Mouse (Mus musculus) kidney, adult 9 months (tissue): ENCODE data around the gene Ubxn10.

Experiments used
- DNase-seq: peaks from one replicate; pipeline ENCODE4 v3.0.0; 2022

The Ubxn10 gene

GRCm38 (mm10) chr4:138729018-138729703 is 7.8 kb downstream of the Ubxn10 start:
- DNase-seq, result peak; percentile 93

GRCm38 (mm10) chr4:138725751-138726150 is 11.2 kb downstream of the Ubxn10 start:
- DNase-seq, result peak; percentile 52

- DNase-seq, result peak; percentile 95
Observed at GRCm38 (mm10) chr4:138725127-138725461, 11.9 kb downstream of the Ubxn10 start.

DNA sequence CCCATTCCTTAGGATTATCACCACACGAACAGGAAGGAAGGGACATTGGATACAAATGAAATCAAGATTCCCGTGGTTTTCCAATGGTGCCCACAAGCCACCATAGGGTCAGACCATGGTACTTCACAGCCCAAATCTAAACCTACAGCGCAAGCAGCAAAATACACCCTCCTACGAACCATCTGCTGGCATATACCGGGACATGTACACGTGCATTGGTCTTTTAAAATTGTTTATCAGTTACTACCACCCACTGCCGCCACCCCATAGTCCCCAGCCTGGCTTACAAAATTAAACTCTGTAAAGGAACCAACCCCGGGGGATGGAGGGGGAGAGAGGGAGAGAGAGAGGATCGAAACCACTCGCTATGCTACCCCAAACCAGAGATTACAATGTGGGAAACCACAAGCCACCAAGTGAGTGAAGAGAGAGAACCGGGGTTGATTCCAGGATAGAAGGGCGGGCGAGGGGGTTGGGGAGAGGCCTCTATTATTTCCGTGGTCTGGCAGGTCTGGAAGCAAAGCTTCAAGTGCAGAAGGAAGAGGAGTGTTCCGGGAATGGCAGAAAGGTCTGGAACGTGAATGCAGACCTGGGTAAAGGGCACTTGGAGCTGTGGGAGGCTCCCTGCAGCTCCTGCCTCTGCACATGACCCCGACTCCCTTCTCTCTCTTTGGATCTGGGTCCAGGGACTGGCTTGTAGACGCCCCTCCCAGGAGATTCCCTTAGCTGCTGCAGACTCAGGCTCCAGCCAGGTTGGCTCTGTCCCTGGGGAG is 12.4 kb downstream of the Ubxn10 start, which contains the start of gene Pla2g2c:
Gene Pla2g2c (plus strand): TSS at position 439 of the 773 bp plus-strand sequence.
- DNase-seq, result no peak

GRCm38 (mm10) chr4:138723493-138724281 is 13.3 kb downstream of the Ubxn10 start:
- DNase-seq, result peak; percentile 85

DNA sequence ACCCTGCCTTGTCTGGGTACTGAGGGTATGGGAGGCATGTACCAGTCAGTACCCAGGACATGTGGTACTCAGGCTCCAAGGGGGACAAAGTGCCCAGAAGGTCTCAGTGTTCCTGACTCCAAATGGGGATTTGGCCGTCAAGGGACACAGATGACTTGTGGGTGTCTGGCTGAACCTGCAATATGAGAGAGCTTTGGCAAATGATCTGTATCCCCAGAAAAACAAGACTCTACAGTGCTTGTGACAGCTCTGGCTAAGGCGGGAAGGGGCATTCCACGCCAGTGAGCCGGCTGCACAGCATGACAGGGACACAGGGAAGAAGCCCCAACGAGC is 17.7 kb downstream of the Ubxn10 start:
- no peak for DNase-seq

GRCm38 (mm10) chr4:138718586-138719263 is 18.2 kb downstream of the Ubxn10 start:
- DNase-seq, result no peak

DNA sequence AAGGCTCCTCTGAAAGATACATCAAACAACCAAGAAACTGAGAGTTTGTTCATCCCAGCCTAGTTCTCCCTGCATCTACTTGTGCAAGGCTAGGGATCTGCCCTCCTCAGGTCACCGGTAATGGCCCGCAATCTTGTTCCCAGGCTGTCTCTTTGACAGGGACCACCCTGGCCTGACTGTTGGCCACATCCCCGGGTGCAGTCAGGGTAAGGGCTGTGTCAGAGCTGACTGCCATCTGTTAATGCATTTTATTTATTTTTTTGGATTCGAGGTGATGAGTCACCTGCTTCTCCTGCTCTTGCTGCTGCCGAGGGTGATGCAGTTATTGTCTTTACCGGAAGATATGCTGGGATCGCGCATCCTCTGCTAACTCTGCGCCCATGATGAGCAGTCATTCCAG is 20.3 kb downstream of the Ubxn10 start:
- DNase-seq, result no peak

DNA sequence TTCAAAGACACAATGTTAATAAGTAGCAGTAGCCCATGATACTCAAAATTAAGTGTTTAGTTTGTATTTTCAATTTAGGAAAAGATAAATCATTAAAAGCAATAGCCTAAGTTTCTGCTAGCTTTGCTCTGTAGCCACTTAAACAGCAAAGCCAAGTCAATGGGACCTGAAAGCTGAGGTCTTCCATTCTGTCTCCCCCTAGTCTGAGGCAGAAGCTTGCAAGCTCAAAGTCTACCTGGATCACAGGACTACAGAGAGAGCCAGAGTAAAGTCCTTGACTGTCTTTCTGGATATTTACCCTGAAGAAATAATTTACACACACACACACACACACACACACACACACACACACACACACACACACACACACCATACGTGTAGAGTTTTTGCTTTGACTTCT is 22.8 kb downstream of the Ubxn10 start:
- DNase-seq, result peak; percentile 73

GRCm38 (mm10) chr4:138712621-138713020 is 24.3 kb downstream of the Ubxn10 start:
- DNase-seq, result no peak

DNA sequence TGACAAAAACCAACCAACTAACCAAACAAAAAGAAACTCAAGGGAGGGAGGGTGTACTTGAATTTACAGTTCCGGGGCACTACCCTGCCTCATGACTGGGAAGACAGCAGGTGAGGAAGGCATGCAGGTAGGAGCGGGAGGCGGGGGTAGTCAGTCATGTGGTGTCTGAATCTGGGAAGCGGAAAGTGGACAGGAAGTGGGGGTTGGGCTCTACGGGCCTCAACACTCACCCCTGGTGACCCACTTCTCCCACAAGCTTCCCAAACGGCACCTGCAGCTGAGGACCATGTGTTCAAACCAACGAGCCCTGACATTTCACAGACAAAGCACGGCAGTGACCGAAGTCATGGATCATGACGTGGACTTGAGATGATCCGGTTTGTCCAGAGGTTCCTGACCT is 24.9 kb downstream of the Ubxn10 start:
- no peak for DNase-seq

DNA sequence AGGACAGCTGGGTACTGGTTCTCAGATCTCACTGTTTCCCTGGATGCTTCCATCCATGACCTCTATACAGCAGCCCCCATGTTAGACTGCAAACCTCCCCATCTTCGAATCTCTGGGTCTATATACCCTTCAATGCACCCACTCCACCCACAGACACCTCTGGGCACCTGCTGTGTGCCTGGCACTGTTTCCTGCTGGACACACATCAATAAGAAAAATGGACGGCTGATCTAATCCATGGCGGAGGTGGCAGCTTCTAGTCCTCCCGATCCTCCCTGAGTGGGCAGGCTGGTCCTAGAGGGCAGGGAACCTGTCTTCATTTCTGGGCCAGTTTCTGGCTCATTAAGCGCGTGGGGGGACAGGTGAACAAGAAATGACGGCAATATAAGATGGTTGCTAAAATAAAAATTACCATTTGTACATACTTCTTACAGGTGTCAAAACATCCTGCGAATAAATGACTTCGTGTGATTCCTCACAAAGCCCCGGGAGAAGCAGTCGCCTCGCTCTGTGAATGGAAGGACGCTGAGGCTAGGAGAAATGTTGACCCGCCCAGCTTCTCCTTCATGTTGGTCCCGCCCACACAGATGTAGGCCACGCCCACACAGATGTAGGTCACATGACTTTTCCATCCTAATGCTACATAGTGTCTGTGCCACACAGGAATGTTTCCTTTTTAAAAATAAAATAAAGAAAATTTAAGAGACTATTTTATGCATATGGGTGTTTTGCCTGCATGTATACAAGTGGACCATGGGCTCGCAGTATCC is 25.7 kb downstream of the Ubxn10 start:
- no peak for DNase-seq

DNA sequence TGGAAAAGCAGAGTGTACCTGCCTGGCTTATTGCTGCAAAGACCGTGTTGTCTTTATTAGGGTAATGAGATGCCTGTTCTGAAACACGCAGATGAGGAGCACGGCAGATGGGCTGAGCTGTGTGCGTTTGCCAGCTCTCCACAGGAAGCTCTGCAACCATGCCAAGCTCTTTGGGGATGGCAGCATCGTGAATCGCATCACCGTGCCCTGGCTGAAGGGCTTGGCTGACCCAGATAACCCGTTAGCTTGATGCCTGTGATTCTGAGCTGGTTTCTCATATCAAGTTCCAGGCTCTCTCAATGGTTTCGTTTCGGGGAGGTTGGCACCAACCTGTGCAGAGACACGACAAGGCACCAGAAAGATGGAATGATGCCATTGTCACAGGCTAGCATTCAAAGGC is 26.3 kb downstream of the Ubxn10 start:
- DNase-seq, result no peak

- no peak for DNase-seq
Observed at GRCm38 (mm10) chr4:138709944-138710343, 27.0 kb downstream of the Ubxn10 start.

GRCm38 (mm10) chr4:138709246-138709645 is 27.7 kb downstream of the Ubxn10 start:
- no peak for DNase-seq

- DNase-seq, result peak; percentile 78
Observed at GRCm38 (mm10) chr4:138708636-138709035, 28.3 kb downstream of the Ubxn10 start.

- no peak for DNase-seq
Observed at GRCm38 (mm10) chr4:138706620-138707019, 30.3 kb downstream of the Ubxn10 start.

DNA sequence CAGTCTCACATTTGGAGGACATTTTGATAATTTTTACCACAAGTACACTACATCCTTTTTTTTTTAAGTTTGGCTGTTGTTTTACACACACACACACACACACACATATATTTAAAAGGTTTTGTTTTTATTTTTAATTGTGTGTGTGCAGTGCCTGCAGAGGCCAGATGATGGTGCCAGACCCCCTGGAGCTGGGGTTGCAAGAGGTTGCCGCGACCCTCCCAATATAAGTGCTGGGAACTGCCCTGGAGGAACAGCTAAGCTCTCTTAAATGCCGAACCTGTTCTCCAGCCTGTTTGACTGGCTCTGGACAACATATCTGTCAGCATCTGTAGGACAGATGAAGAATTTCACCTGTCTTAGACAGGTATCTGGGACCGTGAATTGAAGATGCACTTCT is 32.8 kb downstream of the Ubxn10 start:
- no peak for DNase-seq

- no peak for DNase-seq
Observed at GRCm38 (mm10) chr4:138703591-138703990, 33.4 kb downstream of the Ubxn10 start.

- no peak for DNase-seq
Observed at GRCm38 (mm10) chr4:138702528-138702927, 34.4 kb downstream of the Ubxn10 start.

GRCm38 (mm10) chr4:138702031-138702430 is 34.9 kb downstream of the Ubxn10 start:
- DNase-seq, result no peak

GRCm38 (mm10) chr4:138701111-138701510 is 35.9 kb downstream of the Ubxn10 start:
- DNase-seq, result no peak
